Mouse (Mus musculus): ENCODE measurements around the gene Gm43518. TPM values are rescaled to one million over a fixed set of nuclear protein-coding genes. Genes with fewer than 3 reads are reported as not detected.

Gene Gm43518
- polyA plus RNA-seq, 1 experiment = 0.41 TPM

- no peaks in the 10 kb centered on the region for H3K36me3 ChIP-seq (ENCODE audit: control insufficient read depth, insufficient read depth, low read length)
- H3K27ac ChIP-seq (ENCODE audit: insufficient read depth, low read length) = no peak overlapping the region
- no peak overlapping the region for H3K4me3 ChIP-seq (ENCODE audit: extremely low read depth, insufficient read depth, insufficient read length)
- H3K4me1 ChIP-seq (ENCODE audit: control insufficient read depth, insufficient read depth, insufficient read length) = no peaks in the 10 kb centered on the region
- H3K27me3 ChIP-seq (ENCODE audit: control insufficient read depth, insufficient read depth, low read length) = no peaks in the 10 kb centered on the region
- TF ChIP-seq POLR2A (IDR thresholded peaks at IDR 0.05; ENCODE audit: low read depth, low read length) = no peak
- DNase-seq (ENCODE audit: low read depth in 1 of 2, low spot score in 2 of 2) = no peak
- 93% methylated on average over 2 of the region's 2 CpGs for WGBS
Measured at GRCm38 (mm10) chr5:123966759-123967158, 39.5 kb downstream of the Gm43518 start.

- Histone ChIP-seq H3K4me3 (ENCODE audit: extremely low read depth, insufficient read depth, insufficient read length) (no peak overlapping the region), H3K27ac (ENCODE audit: insufficient read depth, low read length) (no peak overlapping the region), H3K36me3 (ENCODE audit: control insufficient read depth, insufficient read depth, low read length) (no peaks in the 10 kb centered on the region), H3K27me3 (ENCODE audit: control insufficient read depth, insufficient read depth, low read length) (no peaks in the 10 kb centered on the region), H3K4me1 (ENCODE audit: control insufficient read depth, insufficient read depth, insufficient read length) (no peaks in the 10 kb centered on the region)
- WGBS = 92% methylated on average over 5 of the region's 5 CpGs
- DNase-seq (ENCODE audit: low read depth in 1 of 2, low spot score in 2 of 2) = no peak
- TF ChIP-seq POLR2A (IDR thresholded peaks at IDR 0.05; ENCODE audit: low read depth, low read length) = no peak
- no peak for TF ChIP-seq CTCF (IDR thresholded peaks at IDR 0.05; ENCODE audit: extremely low read depth, insufficient read depth, insufficient read length, insufficient replicate concordance)
Measured at GRCm38 (mm10) chr5:123968468-123968867, 41.2 kb downstream of the Gm43518 start.

GRCm38 (mm10) chr5:123969216-123969615 lies 42.0 kb downstream of the Gm43518 start:
- WGBS = 86% methylated on average over 8 of the region's 8 CpGs
- DNase-seq (ENCODE audit: low read depth in 1 of 2, low spot score in 2 of 2) = no peak
- no peaks in the 10 kb centered on the region for H3K4me1 ChIP-seq (ENCODE audit: control insufficient read depth, insufficient read depth, insufficient read length)
- H3K27ac ChIP-seq (ENCODE audit: insufficient read depth, low read length) = no peak overlapping the region
- TF ChIP-seq POLR2A (IDR thresholded peaks at IDR 0.05; ENCODE audit: low read depth, low read length) = no peak
- no peak for TF ChIP-seq CTCF (IDR thresholded peaks at IDR 0.05; ENCODE audit: extremely low read depth, insufficient read depth, insufficient read length, insufficient replicate concordance)
- H3K27me3 ChIP-seq (ENCODE audit: control insufficient read depth, insufficient read depth, low read length) = no peaks in the 10 kb centered on the region
- H3K4me3 ChIP-seq (ENCODE audit: extremely low read depth, insufficient read depth, insufficient read length) = no peak overlapping the region
- no peaks in the 10 kb centered on the region for H3K36me3 ChIP-seq (ENCODE audit: control insufficient read depth, insufficient read depth, low read length)

GRCm38 (mm10) chr5:123970576-123970975 lies 43.4 kb downstream of the Gm43518 start:
- Histone ChIP-seq H3K4me1 (ENCODE audit: control insufficient read depth, insufficient read depth, insufficient read length) (peaks cover under 1% of the 10 kb centered on the region; the same call in 1 of the 2 replicates), H3K27me3 (ENCODE audit: control insufficient read depth, insufficient read depth, low read length) (no peaks in the 10 kb centered on the region), H3K36me3 (ENCODE audit: control insufficient read depth, insufficient read depth, low read length) (no peaks in the 10 kb centered on the region), H3K4me3 (ENCODE audit: extremely low read depth, insufficient read depth, insufficient read length) (no peak overlapping the region), H3K27ac (ENCODE audit: insufficient read depth, low read length) (no peak overlapping the region)
- TF ChIP-seq POLR2A (IDR thresholded peaks at IDR 0.05; ENCODE audit: low read depth, low read length) (no peak), CTCF (IDR thresholded peaks at IDR 0.05; ENCODE audit: extremely low read depth, insufficient read depth, insufficient read length, insufficient replicate concordance) (no peak)
- WGBS = 85% methylated on average over 4 of the region's 4 CpGs
- DNase-seq (ENCODE audit: low read depth in 1 of 2, low spot score in 2 of 2) = no peak

- Histone ChIP-seq H3K4me1 (ENCODE audit: control insufficient read depth, insufficient read depth, insufficient read length) (peaks cover 11% of the 10 kb centered on the region; the same call in 1 of the 2 replicates), H3K27ac (ENCODE audit: insufficient read depth, low read length) (peak overlapping the region; percentile 29; the same call in 1 of the 2 replicates), H3K27me3 (ENCODE audit: control insufficient read depth, insufficient read depth, low read length) (no peaks in the 10 kb centered on the region), H3K4me3 (ENCODE audit: extremely low read depth, insufficient read depth, insufficient read length) (no peak overlapping the region), H3K36me3 (ENCODE audit: control insufficient read depth, insufficient read depth, low read length) (peaks cover 4% of the 10 kb centered on the region; the same call in 1 of the 2 replicates)
- TF ChIP-seq POLR2A (IDR thresholded peaks at IDR 0.05; ENCODE audit: low read depth, low read length) (no peak), CTCF (IDR thresholded peaks at IDR 0.05; ENCODE audit: extremely low read depth, insufficient read depth, insufficient read length, insufficient replicate concordance) (no peak)
- DNase-seq (ENCODE audit: low read depth in 1 of 2, low spot score in 2 of 2) = no peak
- WGBS = 74% methylated on average over 6 of the region's 6 CpGs
Measured at GRCm38 (mm10) chr5:123972453-123972852, 45.2 kb downstream of the Gm43518 start.

GRCm38 (mm10) chr5:123973299-123974178 lies 46.3 kb downstream of the Gm43518 start, which contains the start of gene Hip1r:
TSS of gene Hip1r (plus strand) at chr5:123973628.
- Histone ChIP-seq H3K36me3 (ENCODE audit: control insufficient read depth, insufficient read depth, low read length) (peaks cover 4% of the 10 kb centered on the region; the same call in 1 of the 2 replicates), H3K4me1 (ENCODE audit: control insufficient read depth, insufficient read depth, insufficient read length) (peaks cover 20% of the 10 kb centered on the region; the same call in 1 of the 2 replicates), H3K4me3 (ENCODE audit: extremely low read depth, insufficient read depth, insufficient read length) (peak within 1 kb of the TSS; percentile 82), H3K27me3 (ENCODE audit: control insufficient read depth, insufficient read depth, low read length) (no peaks in the 10 kb centered on the region), H3K27ac (ENCODE audit: insufficient read depth, low read length) (peak within 1 kb of the TSS; percentile 93)
- DNase-seq (ENCODE audit: low read depth in 1 of 2, low spot score in 2 of 2) = peak; percentile 78 to 93
- WGBS = under 1% methylated on average over 98 of the region's 106 CpGs
- TF ChIP-seq POLR2A (IDR thresholded peaks at IDR 0.05; ENCODE audit: low read depth, low read length) (peak; percentile 64), CTCF (IDR thresholded peaks at IDR 0.05; ENCODE audit: extremely low read depth, insufficient read depth, insufficient read length, insufficient replicate concordance) (no peak)

GRCm38 (mm10) chr5:123974179-123974485 lies 46.9 kb downstream of the Gm43518 start:
- Histone ChIP-seq H3K4me1 (ENCODE audit: control insufficient read depth, insufficient read depth, insufficient read length) (peaks cover 23% of the 10 kb centered on the region; the same call in 1 of the 2 replicates), H3K27me3 (ENCODE audit: control insufficient read depth, insufficient read depth, low read length) (no peaks in the 10 kb centered on the region), H3K27ac (ENCODE audit: insufficient read depth, low read length) (peak overlapping the region; percentile 93), H3K4me3 (ENCODE audit: extremely low read depth, insufficient read depth, insufficient read length) (peak overlapping the region; percentile 82), H3K36me3 (ENCODE audit: control insufficient read depth, insufficient read depth, low read length) (peaks cover 4% of the 10 kb centered on the region; the same call in 1 of the 2 replicates)
- WGBS = under 1% methylated on average over 14 of the region's 14 CpGs
- no peak for DNase-seq (ENCODE audit: low read depth in 1 of 2, low spot score in 2 of 2)
- TF ChIP-seq CTCF (IDR thresholded peaks at IDR 0.05; ENCODE audit: extremely low read depth, insufficient read depth, insufficient read length, insufficient replicate concordance) = no peak
- TF ChIP-seq POLR2A (IDR thresholded peaks at IDR 0.05; ENCODE audit: low read depth, low read length) = no peak

Data from spleen, adult 2 months (tissue).